Mouse (Mus musculus) frontal cortex, postnatal 25 days (tissue): ENCODE measurements around the gene Zfp566.
"Not testable (repeated sequence)": the region's sequence is repeated elsewhere in the genome, so short reads cannot be mapped to it uniquely, and the experiment has no call there.

Experiments
- DNase-seq, 2 experiments: peaks; one replicate each; pipeline ENCODE4 v3.0.0; 2022; ENCODE audit warnings: low spot score in 2 of 2

Zfp566 gene

GRCm38 (mm10) chr7:30090092-30090969 lies at the start of gene Zfp566, which contains the start of gene Gm26920:
Gene Zfp566, minus strand, starts transcription at chr7:30090527.
Gene Gm26920, minus strand, starts transcription at chr7:30090410.
- DNase-seq: peak; percentile 85 to 93

DNA sequence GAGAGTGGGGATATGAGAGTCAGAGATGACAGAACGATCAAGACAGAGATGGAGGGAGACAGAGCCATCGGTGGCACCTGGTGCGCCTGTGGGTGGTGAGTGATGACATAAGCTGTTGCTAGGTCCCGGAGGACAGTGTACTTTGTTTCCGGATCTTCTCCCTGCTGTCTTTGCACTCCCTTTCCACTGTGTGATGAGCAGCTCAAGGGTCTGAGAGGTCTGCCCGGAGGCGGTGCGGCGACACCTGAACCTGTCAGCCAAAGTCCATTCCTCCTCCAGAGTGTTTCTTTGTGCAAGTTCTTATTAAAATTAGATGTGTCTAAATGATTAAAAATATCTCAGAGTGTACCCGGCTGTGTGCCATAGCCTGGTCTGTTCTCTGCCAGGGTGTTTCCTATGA lies 46.5 kb upstream of the Zfp566 start:
- no peak for DNase-seq

- no peak for DNase-seq
Measured at GRCm38 (mm10) chr7:30132396-30132795, 42.1 kb upstream of the Zfp566 start.

DNA sequence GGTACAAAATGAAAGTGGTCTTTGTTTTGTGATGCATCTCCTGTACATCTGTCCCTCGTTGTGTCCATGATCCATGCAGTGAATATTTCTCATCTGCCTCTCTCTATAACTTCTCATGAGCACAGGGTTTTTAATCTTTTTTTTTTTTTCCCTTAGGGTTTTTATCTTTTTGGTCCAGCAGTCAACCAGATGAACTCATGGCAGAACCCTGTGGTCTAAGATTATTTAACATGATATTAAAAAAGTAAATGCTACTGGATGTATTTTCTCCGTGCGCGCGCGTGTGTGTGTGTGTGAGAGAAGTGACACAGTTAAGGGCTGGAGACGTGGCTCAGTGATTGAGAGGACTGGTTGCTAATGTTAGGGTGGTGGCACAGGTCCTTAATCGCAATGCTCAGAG lies 39.6 kb upstream of the Zfp566 start:
- DNase-seq: no peak

GRCm38 (mm10) chr7:30122188-30122530 lies 31.8 kb upstream of the Zfp566 start:
- DNase-seq: no peak

DNA sequence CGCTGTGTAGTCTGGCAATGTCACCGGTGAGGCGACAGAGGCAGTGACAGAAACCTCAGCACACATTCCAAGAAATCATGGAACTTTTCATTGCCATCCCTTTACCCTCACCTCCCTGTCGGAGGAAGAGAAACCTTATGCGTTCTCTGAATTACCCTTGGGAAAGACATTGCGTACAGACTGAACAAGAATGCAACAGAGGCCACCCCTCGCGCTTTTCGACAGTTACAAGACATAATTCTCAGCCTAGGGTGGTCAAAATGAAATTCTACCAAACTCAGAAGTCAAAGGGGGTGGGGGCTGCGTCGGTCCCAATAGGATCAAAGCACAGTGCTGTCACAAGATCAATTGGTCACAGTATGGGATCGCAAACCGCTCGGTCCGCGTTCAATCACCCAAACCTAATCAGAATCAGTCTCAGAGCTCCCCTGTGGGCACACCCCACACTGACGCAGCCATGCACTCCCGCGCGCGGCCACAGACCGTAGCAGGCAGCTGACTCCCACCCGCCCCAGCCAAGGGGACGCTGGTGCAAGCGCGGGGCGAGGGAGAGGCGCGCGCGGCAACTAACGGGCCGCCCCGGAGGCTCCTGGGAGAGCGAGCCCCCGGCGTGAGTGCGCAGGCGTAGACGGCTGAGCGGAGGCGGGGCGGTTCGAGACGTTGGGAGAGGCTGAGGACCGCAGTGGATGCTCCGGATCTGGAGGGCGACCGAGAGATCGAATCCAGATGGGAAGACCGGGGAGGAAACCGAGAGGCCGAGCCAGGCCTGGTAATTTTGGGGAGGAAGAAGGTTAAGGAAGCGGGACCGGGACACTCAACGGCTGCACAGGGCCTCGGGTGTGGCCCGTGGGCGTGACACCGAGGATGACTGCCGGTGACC lies 31.2 kb upstream of the Zfp566 start, which contains the start of gene Zfp382:
Zfp382 (plus strand) TSS at position 635 of the 880 bp plus-strand sequence.
- peak; percentile 73 to 76 for DNase-seq

DNA sequence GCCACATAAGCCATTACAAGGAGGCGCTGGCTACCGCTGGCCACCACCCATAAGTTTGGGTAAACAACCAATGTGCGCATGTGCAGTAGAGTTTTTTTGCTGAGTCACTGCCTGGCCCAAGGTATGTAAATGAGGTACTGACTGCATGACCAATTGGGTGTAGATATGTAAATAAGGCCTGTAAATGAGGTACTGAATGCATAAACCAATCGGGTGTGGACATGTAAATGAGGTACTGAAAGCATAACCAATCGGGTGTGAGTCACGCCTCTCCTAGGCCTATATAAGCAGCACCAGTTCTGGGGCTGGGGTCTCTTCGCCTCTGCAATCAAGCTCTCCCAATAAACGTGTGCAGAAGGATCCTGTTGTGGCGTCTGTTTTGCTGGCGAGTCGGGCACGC lies 27.6 kb upstream of the Zfp566 start:
- DNase-seq: not testable (repeated sequence)

GRCm38 (mm10) chr7:30116076-30116475 lies 25.7 kb upstream of the Zfp566 start:
- no peak for DNase-seq

- peak; percentile 58 to 65 for DNase-seq
Measured at GRCm38 (mm10) chr7:30099297-30099696, 9.0 kb upstream of the Zfp566 start.

- no peak for DNase-seq
Measured at GRCm38 (mm10) chr7:30095551-30096125, 5.3 kb upstream of the Zfp566 start.

GRCm38 (mm10) chr7:30094646-30095429 lies 4.5 kb upstream of the Zfp566 start, which contains the start of gene Zfp260:
Gene Zfp260, plus strand, starts transcription at chr7:30094777.
- peak; percentile 80 to 82 for DNase-seq

GRCm38 (mm10) chr7:30093918-30094415 lies 3.6 kb upstream of the Zfp566 start:
- no peak for DNase-seq

DNA sequence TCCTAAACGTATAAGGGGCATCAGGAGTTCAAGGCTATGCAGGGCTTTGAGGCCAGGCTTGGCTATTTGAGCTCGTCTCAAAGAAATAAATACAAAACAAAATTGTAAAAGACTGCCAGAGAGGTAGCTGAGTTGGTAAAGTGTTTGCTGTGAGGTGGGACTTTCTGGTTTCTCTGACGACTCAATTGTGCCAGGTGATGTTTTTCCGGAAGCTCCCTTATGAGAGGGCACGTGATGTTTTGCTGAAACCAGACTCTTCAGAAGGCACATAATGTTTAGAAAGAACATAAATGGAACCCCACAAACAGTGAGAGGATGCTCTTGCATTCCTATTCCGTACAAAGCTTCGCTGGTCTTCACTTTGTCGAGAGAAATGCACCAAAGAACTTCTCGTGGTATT lies 2.3 kb upstream of the Zfp566 start:
- no peak for DNase-seq

GRCm38 (mm10) chr7:30090970-30091585 lies 751 bp upstream of the Zfp566 start:
- DNase-seq: no peak

DNA sequence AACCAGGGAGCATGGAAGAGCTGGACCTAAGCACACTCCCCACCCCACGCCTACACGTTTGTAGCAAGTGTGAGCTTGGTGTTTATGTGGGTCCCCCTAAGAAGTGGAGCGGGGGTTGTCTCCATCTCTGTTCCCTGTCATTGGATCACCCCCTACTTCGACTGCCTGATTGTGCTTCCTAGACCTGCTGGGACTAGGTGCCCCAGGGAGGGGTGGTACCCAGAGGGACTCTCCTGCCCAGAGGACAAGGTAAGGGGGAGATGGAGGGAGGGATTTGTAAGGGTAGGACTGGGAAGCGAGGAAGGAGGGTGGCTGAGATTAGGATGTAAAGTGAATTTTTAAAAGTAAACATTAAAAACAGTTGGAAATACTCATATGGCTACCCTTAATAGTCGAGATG lies 922 bp downstream of the Zfp566 start:
- DNase-seq: no peak

DNA sequence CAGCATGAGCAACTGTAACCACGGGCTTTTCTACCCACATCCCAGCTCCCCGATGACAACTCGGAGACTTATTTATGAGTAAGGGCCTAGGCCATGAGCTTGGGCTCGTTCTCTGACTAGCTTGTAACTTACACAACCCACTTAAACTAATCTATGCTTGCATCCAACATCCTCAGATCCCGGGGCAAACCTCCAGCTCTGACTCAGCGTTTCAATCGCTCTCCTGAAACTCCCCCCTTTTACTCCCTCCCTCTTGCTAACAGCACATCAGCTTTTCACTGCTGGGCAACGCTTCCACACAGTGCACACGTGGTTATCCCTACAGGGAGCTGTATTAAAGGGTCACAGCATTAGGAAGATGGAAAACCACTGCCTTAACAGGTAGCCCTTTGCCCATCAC lies 3.8 kb downstream of the Zfp566 start:
- peak in 1 of 2 experiments; percentile 24 for DNase-seq

GRCm38 (mm10) chr7:30072146-30073028 lies 17.9 kb downstream of the Zfp566 start, which contains the start of gene Zfp82:
Gene Zfp82, minus strand, starts transcription at chr7:30072900.
- peak; percentile 60 to 63 for DNase-seq

GRCm38 (mm10) chr7:30064622-30065021 lies 25.7 kb downstream of the Zfp566 start:
- DNase-seq: no peak

DNA sequence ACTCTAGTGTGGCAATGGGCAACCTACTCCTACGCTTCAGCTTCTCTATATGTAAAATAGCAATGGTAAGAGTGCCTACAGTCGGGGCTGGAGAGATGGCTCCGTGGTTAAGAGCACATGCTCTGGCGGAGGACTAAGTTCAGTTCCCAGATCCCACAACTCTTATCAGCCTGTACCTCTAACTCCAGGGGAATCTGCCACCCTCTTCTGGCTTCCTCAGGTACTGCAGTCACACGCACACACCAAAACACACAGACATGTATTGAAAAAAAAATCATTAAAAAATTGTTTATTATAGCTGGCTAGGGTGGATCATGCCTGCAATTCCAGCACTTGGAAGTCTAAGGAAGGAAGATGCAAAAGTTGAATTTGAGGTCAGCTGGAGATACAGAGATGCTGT lies 27.8 kb downstream of the Zfp566 start:
- DNase-seq: no peak
